Mouse (Mus musculus) olfactory bulb, adult 2 months (tissue): ENCODE results near the gene Ms4a1.

ENCODE experiments used
- CTCF ChIP-seq: fragments of 200-500 bp; IDR thresholded peaks from 2 replicates; pipeline ENCODE4 v1.5.1; 2012; ENCODE audit warnings: low read depth, mild to moderate bottlenecking, low read length, moderate library complexity; ENCODE audit not compliant: insufficient read depth
- POLR2A ChIP-seq: fragments of 200-500 bp; IDR thresholded peaks from 2 replicates; pipeline ENCODE4 v1.6.1; 2012; ENCODE audit warnings: mild to moderate bottlenecking, low read depth, low read length, moderate library complexity; ENCODE audit not compliant: insufficient read depth

- TF ChIP-seq CTCF: no peak
- no peak for TF ChIP-seq POLR2A
Observed at GRCm38 (mm10) chr19:11292990-11293389, 26.9 kb upstream of the Ms4a1 start.
